Mouse (Mus musculus) hindbrain, embryonic 14.5 days (tissue): ENCODE data around the gene Tes3-ps. TPM values are rescaled to one million over a fixed set of nuclear protein-coding genes. Genes with fewer than 3 reads are reported as not detected.

ENCODE experiments used
- ATAC-seq: fragments of 200-750 bp; cut with Nextera tagmentation; 2 replicates; pipeline ENCODE4 v1.8.0; 2017; ENCODE audit warnings: moderate number of reproducible peaks, mild to moderate bottlenecking, moderate TSS enrichment, moderate library complexity; ENCODE audit not compliant: low FRiP score
- DNase-seq: peaks from one replicate; pipeline ENCODE4 v3.0.0-alpha.2; 2015; ENCODE audit warnings: low spot score
- H3K27ac ChIP-seq: fragments of 300-500 bp; sonication (generic); 2 replicates; pipeline ENCODE4 v1.5.1; 2014; ENCODE audit warnings: mild to moderate bottlenecking, moderate library complexity
- H3K27me3 ChIP-seq: fragments of 300-500 bp; sonication (generic); 2 replicates; pipeline ENCODE4 v1.6.1; 2014; ENCODE audit warnings: mild to moderate bottlenecking, low read length, mixed read lengths; ENCODE audit not compliant: control insufficient read depth, insufficient read depth
- H3K36me3 ChIP-seq: fragments of 300-500 bp; sonication (generic); replicated peaks from 2 replicates; pipeline ENCODE4 v1.6.1; 2014; ENCODE audit not compliant: control insufficient read depth, insufficient read depth
- H3K4me1 ChIP-seq: fragments of 300-500 bp; sonication (generic); replicated peaks from 2 replicates; pipeline ENCODE4 v1.6.1; 2014; ENCODE audit warnings: antibody characterized with exemption, low read length, mixed read lengths; ENCODE audit not compliant: control insufficient read depth, insufficient read depth
- H3K4me2 ChIP-seq: fragments of 300-500 bp; sonication (generic); replicated peaks from 2 replicates; pipeline ENCODE4 v1.6.1; 2014; ENCODE audit warnings: mild to moderate bottlenecking, moderate library complexity
- H3K4me3 ChIP-seq: fragments of 300-500 bp; sonication (generic); replicated peaks from 2 replicates; pipeline ENCODE4 v1.5.1; 2014; ENCODE audit warnings: mild to moderate bottlenecking, low read length
- H3K9ac ChIP-seq: fragments of 300-500 bp; sonication (generic); 2 replicates; pipeline ENCODE4 v1.6.1; 2014
- H3K9me3 ChIP-seq: fragments of 300-500 bp; sonication (generic); 2 replicates; pipeline ENCODE4 v1.6.1; 2016; ENCODE audit warnings: low read length; ENCODE audit not compliant: control insufficient read depth
- WGBS: fragments of 180-500 bp; shearing (Covaris S2); extraction: QIAGEN DNeasy Blood & Tissue Kit; methylation state at CpG from one replicate; pipeline ENCODE4 v1.1.7; 2014; 5-methylcytosine and 5-hydroxymethylcytosine counted together
- polyA plus RNA-seq: library from polyadenylated mRNA; unstranded; fragments of >200 nt; fragmentation: Nextera tagmentation; extraction: Ambion mirVana; gene quantifications from 2 replicates; pipeline ENCODE4 v1.2.1, GENCODE M21; 2014

Tes3-ps gene
- polyA plus RNA-seq, 1 experiment from 2014 or later, result 0.96 TPM

- Histone ChIP-seq H3K4me1 (no peaks in the 10 kb centered on the region), H3K9ac (no peak overlapping the region), H3K27me3 (no peaks in the 10 kb centered on the region), H3K4me3 (no peak overlapping the region), H3K27ac (no peak overlapping the region), H3K36me3 (peaks cover 41% of the 10 kb centered on the region), H3K4me2 (no peak overlapping the region), H3K9me3 (no peaks in the 10 kb centered on the region)
- no peak for DNase-seq
- no peak for ATAC-seq
- WGBS, result 79% methylated on average over 11 of the region's 11 CpGs
Measured at GRCm38 (mm10) chr13:49466393-49467075, 26.6 kb upstream of the Tes3-ps start.

GRCm38 (mm10) chr13:49467585-49467984 lies 25.5 kb upstream of the Tes3-ps start:
- Histone ChIP-seq H3K4me1 (no peaks in the 10 kb centered on the region), H3K9me3 (no peaks in the 10 kb centered on the region), H3K9ac (no peak overlapping the region), H3K36me3 (peaks cover 31% of the 10 kb centered on the region), H3K4me2 (no peak overlapping the region), H3K27me3 (no peaks in the 10 kb centered on the region), H3K4me3 (no peak overlapping the region), H3K27ac (no peak overlapping the region)
- 77% methylated on average over 2 of the region's 2 CpGs for WGBS
- DNase-seq, result no peak
- ATAC-seq, result no peak

- 93% methylated on average over 5 of the region's 5 CpGs for WGBS
- peaks cover 20% of the 10 kb centered on the region for H3K36me3 ChIP-seq
- H3K9ac ChIP-seq, result no peak overlapping the region
- H3K4me1 ChIP-seq, result no peaks in the 10 kb centered on the region
- no peak overlapping the region for H3K4me3 ChIP-seq
- H3K4me2 ChIP-seq, result no peak overlapping the region
- ATAC-seq, result no peak
- DNase-seq, result no peak
- H3K27me3 ChIP-seq, result no peaks in the 10 kb centered on the region
- no peak overlapping the region for H3K27ac ChIP-seq
- no peaks in the 10 kb centered on the region for H3K9me3 ChIP-seq
Measured at GRCm38 (mm10) chr13:49469002-49469401, 24.1 kb upstream of the Tes3-ps start.

- no peak for DNase-seq
- no peaks in the 10 kb centered on the region for H3K4me1 ChIP-seq
- H3K27ac ChIP-seq, result no peak overlapping the region
- H3K4me3 ChIP-seq, result no peak overlapping the region
- ATAC-seq, result no peak
- no peak overlapping the region for H3K9ac ChIP-seq
- WGBS, result 85% methylated on average over 4 of the region's 4 CpGs
- no peaks in the 10 kb centered on the region for H3K9me3 ChIP-seq
- H3K36me3 ChIP-seq, result peaks cover 8% of the 10 kb centered on the region; the same call in 1 of the 2 replicates
- no peak overlapping the region for H3K4me2 ChIP-seq
- H3K27me3 ChIP-seq, result no peaks in the 10 kb centered on the region
Measured at GRCm38 (mm10) chr13:49470319-49470718, 22.8 kb upstream of the Tes3-ps start.

GRCm38 (mm10) chr13:49470806-49471205 lies 22.3 kb upstream of the Tes3-ps start:
- no peak for DNase-seq
- H3K36me3 ChIP-seq, result 0 out of 2 replicates have a peak, but pooled peaks cover 3% of the 10 kb centered on the region
- H3K4me2 ChIP-seq, result no peak overlapping the region
- ATAC-seq, result no peak
- no peaks in the 10 kb centered on the region for H3K9me3 ChIP-seq
- H3K9ac ChIP-seq, result no peak overlapping the region
- no peaks in the 10 kb centered on the region for H3K27me3 ChIP-seq
- H3K4me3 ChIP-seq, result no peak overlapping the region
- no peaks in the 10 kb centered on the region for H3K4me1 ChIP-seq
- WGBS, result 71% methylated on average over 4 of the region's 4 CpGs
- H3K27ac ChIP-seq, result no peak overlapping the region

GRCm38 (mm10) chr13:49471981-49472675 lies 21.0 kb upstream of the Tes3-ps start:
- Histone ChIP-seq H3K9me3 (no peaks in the 10 kb centered on the region), H3K27ac (no peak overlapping the region), H3K27me3 (no peaks in the 10 kb centered on the region), H3K4me3 (no peak overlapping the region), H3K4me1 (no peaks in the 10 kb centered on the region), H3K36me3 (no peaks in the 10 kb centered on the region), H3K9ac (no peak overlapping the region), H3K4me2 (no peak overlapping the region)
- WGBS, result 61% methylated on average over 4 of the region's 4 CpGs
- DNase-seq, result no peak
- no peak for ATAC-seq

GRCm38 (mm10) chr13:49472676-49473005 lies 20.5 kb upstream of the Tes3-ps start:
- 95% methylated on average over 6 of the region's 6 CpGs for WGBS
- no peaks in the 10 kb centered on the region for H3K4me1 ChIP-seq
- H3K4me2 ChIP-seq, result no peak overlapping the region
- ATAC-seq (no peak), DNase-seq (no peak)
- H3K27me3 ChIP-seq, result no peaks in the 10 kb centered on the region
- no peak overlapping the region for H3K9ac ChIP-seq
- no peak overlapping the region for H3K27ac ChIP-seq
- H3K9me3 ChIP-seq, result no peaks in the 10 kb centered on the region
- H3K36me3 ChIP-seq, result no peaks in the 10 kb centered on the region
- no peak overlapping the region for H3K4me3 ChIP-seq

GRCm38 (mm10) chr13:49477887-49478286 lies 15.2 kb upstream of the Tes3-ps start:
- ATAC-seq (no peak), DNase-seq (no peak)
- H3K9ac ChIP-seq, result no peak overlapping the region
- H3K36me3 ChIP-seq, result no peaks in the 10 kb centered on the region
- H3K27ac ChIP-seq, result no peak overlapping the region
- no peak overlapping the region for H3K4me3 ChIP-seq
- H3K4me1 ChIP-seq, result no peaks in the 10 kb centered on the region
- 92% methylated on average over 3 of the region's 3 CpGs for WGBS
- no peak overlapping the region for H3K4me2 ChIP-seq
- H3K9me3 ChIP-seq, result no peaks in the 10 kb centered on the region
- H3K27me3 ChIP-seq, result no peaks in the 10 kb centered on the region

- Histone ChIP-seq H3K4me3 (no peak overlapping the region), H3K4me2 (no peak overlapping the region), H3K9me3 (no peaks in the 10 kb centered on the region), H3K36me3 (no peaks in the 10 kb centered on the region), H3K4me1 (no peaks in the 10 kb centered on the region), H3K27me3 (no peaks in the 10 kb centered on the region), H3K9ac (no peak overlapping the region), H3K27ac (no peak overlapping the region)
- WGBS, result 92% methylated on average over 6 of the region's 6 CpGs
- DNase-seq (no peak), ATAC-seq (no peak)
Measured at GRCm38 (mm10) chr13:49478851-49479374, 14.2 kb upstream of the Tes3-ps start.
